Mouse (Mus musculus) limb, embryonic 11.5 days (tissue): ENCODE results near the gene Npas3. TPM values are rescaled to one million over a fixed set of nuclear protein-coding genes. Genes with fewer than 3 reads are reported as not detected.

Source experiments
- ATAC-seq: fragments of 200-750 bp; cut with Nextera tagmentation; 2 replicates; pipeline ENCODE4 v1.8.0; 2017; ENCODE audit warnings: low read depth; ENCODE audit not compliant: insufficient number of reproducible peaks, low FRiP score, low TSS enrichment
- DNase-seq: peaks from one replicate; pipeline ENCODE4 v3.0.0-alpha.2; 2015; ENCODE audit warnings: low spot score
- H3K27ac ChIP-seq: fragments of 300-500 bp; sonication (generic); replicated peaks from 2 replicates; pipeline ENCODE4 v1.5.1; 2014; ENCODE audit warnings: low read depth, mild to moderate bottlenecking, low read length
- H3K27me3 ChIP-seq: fragments of 300-500 bp; sonication (generic); 2 replicates; pipeline ENCODE4 v1.6.1; 2014; ENCODE audit warnings: mild to moderate bottlenecking, low read length, mixed read lengths; ENCODE audit not compliant: control insufficient read depth, insufficient read depth
- H3K36me3 ChIP-seq: fragments of 300-500 bp; sonication (generic); 2 replicates; pipeline ENCODE4 v1.6.1; 2014; ENCODE audit warnings: mild to moderate bottlenecking, low read length, moderate library complexity, mixed read lengths; ENCODE audit not compliant: control insufficient read depth, insufficient read depth
- H3K4me1 ChIP-seq: fragments of 300-500 bp; sonication (generic); 2 replicates; pipeline ENCODE4 v1.6.1; 2014; ENCODE audit warnings: low read length, mixed read lengths; ENCODE audit not compliant: control insufficient read depth, insufficient read depth
- H3K4me2 ChIP-seq: fragments of 300-500 bp; sonication (generic); 2 replicates; pipeline ENCODE4 v1.6.1; 2014; ENCODE audit warnings: low read depth, mild to moderate bottlenecking, moderate library complexity; ENCODE audit not compliant: severe bottlenecking
- H3K4me3 ChIP-seq: fragments of 300-500 bp; sonication (generic); 2 replicates; pipeline ENCODE4 v1.5.1; 2014; ENCODE audit warnings: low read depth, low read length
- H3K9ac ChIP-seq: fragments of 300-500 bp; sonication (generic); 2 replicates; pipeline ENCODE4 v1.6.1; 2014; ENCODE audit warnings: mild to moderate bottlenecking, low read length
- H3K9me3 ChIP-seq: fragments of 300-500 bp; sonication (generic); 2 replicates; pipeline ENCODE4 v1.6.1; 2016; ENCODE audit warnings: low read length; ENCODE audit not compliant: control insufficient read depth
- WGBS: fragments of 180-500 bp; shearing (Covaris S2); extraction: QIAGEN DNeasy Blood & Tissue Kit; methylation state at CpG from one replicate; pipeline ENCODE4 v1.1.7; 2014; 5-methylcytosine and 5-hydroxymethylcytosine counted together
- polyA plus RNA-seq: library from polyadenylated mRNA; unstranded; fragments of >200 nt; fragmentation: Nextera tagmentation; extraction: Ambion mirVana; gene quantifications from 2 replicates; pipeline ENCODE4 v1.2.1, GENCODE M21; 2014

Npas3 gene
- polyA plus RNA-seq, 1 experiment from 2014 or later: 2.3 TPM

DNA sequence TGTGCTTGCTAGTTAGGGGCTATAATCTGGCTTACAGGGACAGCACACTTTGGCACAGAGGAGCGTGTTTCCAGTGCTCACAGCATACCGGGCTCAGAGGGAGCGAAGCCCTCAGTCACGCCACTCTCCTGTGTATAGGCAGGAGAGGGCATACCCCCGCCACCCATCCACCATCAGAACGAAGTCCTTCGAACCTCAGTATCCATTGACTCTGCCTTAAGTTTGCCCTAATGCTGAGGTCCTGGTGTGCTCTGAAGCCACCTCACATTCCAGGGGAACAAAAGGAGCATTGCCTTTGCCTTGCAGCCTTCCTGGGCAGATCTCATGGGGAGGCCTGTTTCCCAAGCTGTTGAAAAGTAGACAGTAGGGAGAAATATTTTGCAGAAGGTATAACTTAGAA lies 673.7 kb downstream of the Npas3 start:
- H3K27me3 ChIP-seq: no peaks in the 10 kb centered on the region
- H3K4me3 ChIP-seq: no peak overlapping the region
- no peak for ATAC-seq
- no peaks in the 10 kb centered on the region for H3K36me3 ChIP-seq
- H3K9me3 ChIP-seq: no peaks in the 10 kb centered on the region
- no peak overlapping the region for H3K4me2 ChIP-seq
- no peak overlapping the region for H3K9ac ChIP-seq
- no peak overlapping the region for H3K27ac ChIP-seq
- no peak for DNase-seq
- peaks cover 4% of the 10 kb centered on the region; the same call in 1 of the 2 replicates for H3K4me1 ChIP-seq
- 90% methylated on average over 7 of the region's 7 CpGs for WGBS

DNA sequence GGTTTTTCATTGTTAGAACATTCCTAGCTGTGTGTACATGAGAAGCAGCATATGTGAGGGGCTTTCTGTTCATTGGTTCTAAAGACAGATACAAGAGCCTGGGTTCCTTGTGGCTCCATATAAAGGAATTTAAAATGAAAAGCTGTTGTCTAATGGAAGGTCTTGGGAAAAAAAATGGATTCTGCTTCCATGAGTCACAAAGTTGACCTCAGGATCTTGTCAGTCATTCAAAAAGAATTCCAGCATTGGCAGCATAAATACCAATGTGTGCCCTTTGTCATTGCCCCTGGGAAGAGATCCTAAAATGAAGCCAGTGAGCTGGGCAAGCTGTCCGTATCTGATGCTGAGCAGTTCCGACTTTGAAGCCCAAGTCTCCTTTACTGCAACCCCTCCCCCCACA lies 700.3 kb downstream of the Npas3 start:
- no peak overlapping the region for H3K9ac ChIP-seq
- 84% methylated on average over 2 of the region's 2 CpGs for WGBS
- no peak overlapping the region for H3K27ac ChIP-seq
- ATAC-seq (no peak), DNase-seq (no peak)
- H3K4me3 ChIP-seq: no peak overlapping the region
- no peak overlapping the region for H3K4me2 ChIP-seq
- no peaks in the 10 kb centered on the region for H3K9me3 ChIP-seq
- H3K36me3 ChIP-seq: no peaks in the 10 kb centered on the region
- no peaks in the 10 kb centered on the region for H3K4me1 ChIP-seq
- no peaks in the 10 kb centered on the region for H3K27me3 ChIP-seq

DNA sequence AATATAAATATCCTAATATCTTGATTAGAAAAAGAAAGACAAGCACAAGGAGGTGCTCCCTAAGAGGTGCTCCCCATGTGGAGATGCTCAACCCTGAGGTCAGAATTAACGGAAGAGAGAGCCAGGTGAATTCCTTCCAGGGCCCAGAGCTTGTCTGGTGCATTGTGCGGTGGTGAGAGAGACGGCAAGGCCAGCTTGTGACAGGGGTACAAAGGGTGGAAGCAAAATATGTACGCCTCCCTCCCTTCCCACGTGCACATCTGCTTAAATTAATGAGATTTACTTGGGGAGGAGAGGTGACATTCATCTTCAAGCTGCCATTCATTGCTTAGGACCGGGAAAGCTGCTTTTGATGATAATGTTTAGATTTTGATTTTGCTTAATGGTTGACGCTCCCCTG lies 713.5 kb downstream of the Npas3 start:
- H3K27me3 ChIP-seq: no peaks in the 10 kb centered on the region
- no peak overlapping the region for H3K9ac ChIP-seq
- H3K9me3 ChIP-seq: no peaks in the 10 kb centered on the region
- H3K4me1 ChIP-seq: no peaks in the 10 kb centered on the region
- H3K4me2 ChIP-seq: no peak overlapping the region
- 75% methylated on average over 7 of the region's 7 CpGs for WGBS
- H3K36me3 ChIP-seq: no peaks in the 10 kb centered on the region
- DNase-seq (no peak), ATAC-seq (no peak)
- no peak overlapping the region for H3K27ac ChIP-seq
- H3K4me3 ChIP-seq: no peak overlapping the region

- H3K27me3 ChIP-seq: no peaks in the 10 kb centered on the region
- DNase-seq (no peak), ATAC-seq (no peak)
- H3K9me3 ChIP-seq: no peaks in the 10 kb centered on the region
- H3K4me3 ChIP-seq: no peak overlapping the region
- no peak overlapping the region for H3K27ac ChIP-seq
- H3K36me3 ChIP-seq: no peaks in the 10 kb centered on the region
- no peak overlapping the region for H3K4me2 ChIP-seq
- no peaks in the 10 kb centered on the region for H3K4me1 ChIP-seq
- 92% methylated on average over 5 of the region's 5 CpGs for WGBS
- H3K9ac ChIP-seq: no peak overlapping the region
These were observed 715.1 kb downstream of the Npas3 start for GRCm38 (mm10) chr12:53963534-53963933.

DNA sequence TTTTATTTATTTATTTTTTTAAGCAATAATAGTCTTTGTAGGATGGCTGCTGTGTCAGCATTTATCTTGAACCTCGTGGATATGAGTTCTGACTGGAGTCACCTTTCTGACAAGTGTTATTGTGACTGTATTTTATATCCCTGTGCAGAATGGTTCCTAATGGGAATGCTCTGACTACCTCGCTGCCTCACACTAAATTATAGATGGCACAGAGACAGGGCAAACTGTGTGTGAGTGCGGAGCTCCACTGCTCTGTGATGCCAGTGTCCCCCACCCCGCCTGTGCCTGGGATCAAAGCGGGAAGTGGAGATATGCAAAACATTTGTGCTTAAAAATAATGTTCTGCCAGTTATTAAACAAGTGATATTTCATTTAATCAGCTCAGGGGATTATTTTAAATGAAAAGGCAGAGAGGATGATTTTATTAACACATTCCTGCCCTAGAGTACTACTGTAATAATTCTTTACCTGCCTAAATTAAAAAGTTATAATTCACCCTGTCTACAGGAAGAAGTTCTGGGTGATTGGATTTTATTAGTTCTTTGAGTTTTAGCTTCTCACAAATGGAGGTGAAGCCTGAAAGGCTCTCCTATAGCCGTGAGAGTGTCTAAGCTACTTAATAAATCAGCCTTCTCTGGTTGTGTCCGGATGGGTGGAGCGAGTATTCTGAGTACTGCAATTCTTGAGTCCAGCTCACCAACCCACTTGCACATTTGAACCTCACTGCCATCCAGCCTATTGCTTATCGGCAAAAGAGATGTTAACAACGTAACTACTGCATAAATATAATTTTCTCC lies 721.1 kb downstream of the Npas3 start:
- Histone ChIP-seq H3K4me1 (no peaks in the 10 kb centered on the region), H3K9me3 (no peaks in the 10 kb centered on the region), H3K36me3 (no peaks in the 10 kb centered on the region), H3K4me2 (no peak overlapping the region), H3K27me3 (no peaks in the 10 kb centered on the region), H3K9ac (no peak overlapping the region), H3K4me3 (no peak overlapping the region), H3K27ac (no peak overlapping the region)
- ATAC-seq: no peak
- no peak for DNase-seq
- WGBS: 79% methylated on average over 10 of the region's 10 CpGs

GRCm38 (mm10) chr12:53970721-53971120 lies 722.2 kb downstream of the Npas3 start:
- Histone ChIP-seq H3K9me3 (no peaks in the 10 kb centered on the region), H3K4me3 (no peak overlapping the region), H3K4me1 (no peaks in the 10 kb centered on the region), H3K27me3 (no peaks in the 10 kb centered on the region), H3K9ac (no peak overlapping the region), H3K4me2 (no peak overlapping the region), H3K36me3 (no peaks in the 10 kb centered on the region), H3K27ac (no peak overlapping the region)
- ATAC-seq (no peak), DNase-seq (no peak)
- WGBS: 91% methylated on average over 7 of the region's 7 CpGs

DNA sequence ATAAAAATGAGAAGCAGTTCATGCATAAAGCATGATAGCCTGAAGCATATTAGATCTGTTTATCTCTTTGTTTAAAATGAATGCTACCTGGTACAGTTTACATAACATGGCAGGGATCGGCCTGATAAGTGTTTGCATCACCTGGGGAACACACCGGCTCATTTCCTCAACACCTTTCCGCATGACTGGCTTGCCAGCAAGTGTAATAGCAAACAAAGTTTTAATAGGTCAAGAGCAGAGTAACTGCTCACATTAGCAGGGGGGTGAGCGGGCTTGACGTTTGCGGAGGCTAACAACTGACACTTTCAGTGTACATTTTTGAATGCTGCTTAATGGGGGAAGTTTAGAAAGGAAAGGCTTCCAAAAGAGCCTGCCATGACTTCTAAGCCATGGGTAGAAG lies 724.9 kb downstream of the Npas3 start:
- H3K9me3 ChIP-seq: no peaks in the 10 kb centered on the region
- DNase-seq (no peak), ATAC-seq (no peak)
- H3K4me1 ChIP-seq: no peaks in the 10 kb centered on the region
- no peak overlapping the region for H3K9ac ChIP-seq
- no peak overlapping the region for H3K4me3 ChIP-seq
- WGBS: 78% methylated on average over 6 of the region's 6 CpGs
- no peaks in the 10 kb centered on the region for H3K27me3 ChIP-seq
- no peak overlapping the region for H3K27ac ChIP-seq
- no peaks in the 10 kb centered on the region for H3K36me3 ChIP-seq
- no peak overlapping the region for H3K4me2 ChIP-seq

DNA sequence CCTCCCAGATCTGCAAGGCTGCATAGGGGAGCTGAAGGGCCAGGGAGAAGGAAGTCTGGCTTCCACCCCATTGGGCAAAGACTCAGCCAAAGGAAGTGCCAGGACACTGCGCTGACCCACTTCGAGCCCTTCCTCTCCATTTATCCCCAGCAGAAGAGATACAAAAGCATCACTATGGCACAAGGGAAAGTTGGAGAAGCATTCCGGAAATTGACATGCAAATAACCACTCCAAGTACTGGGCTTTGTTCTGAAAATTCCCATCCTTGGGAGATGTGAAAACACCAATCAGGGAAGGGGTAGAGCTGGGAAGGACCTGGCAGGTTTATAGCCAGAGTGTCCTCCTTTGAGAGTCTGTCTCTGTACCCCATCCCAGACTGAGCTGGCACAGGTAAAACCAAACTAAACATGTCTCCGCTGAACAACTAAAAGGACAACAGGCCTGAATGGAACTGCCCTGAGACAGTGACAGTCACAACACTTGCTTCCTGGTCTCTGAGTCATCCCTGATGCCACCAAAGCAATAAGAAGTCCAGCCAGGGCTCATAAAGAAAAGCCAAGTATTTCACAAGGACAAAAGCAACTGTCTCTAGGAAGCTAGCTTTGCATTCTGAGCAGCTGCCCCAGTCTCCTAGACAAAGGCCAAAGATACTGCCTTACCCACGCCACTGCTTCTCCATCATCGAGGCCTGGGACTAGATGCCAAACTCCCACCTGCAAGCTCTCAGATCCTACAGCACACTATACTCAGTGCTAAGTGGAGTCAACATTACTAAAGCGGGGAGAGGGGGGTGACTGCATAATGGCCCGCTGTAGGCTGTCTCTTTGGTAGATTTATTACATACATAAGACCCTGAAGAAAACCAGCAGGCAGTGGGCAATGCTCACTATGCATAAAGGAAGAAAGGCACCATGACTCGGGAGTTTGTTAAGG lies 733.4 kb downstream of the Npas3 start:
- Histone ChIP-seq H3K27ac (no peak overlapping the region), H3K36me3 (no peaks in the 10 kb centered on the region), H3K4me1 (no peaks in the 10 kb centered on the region), H3K4me2 (no peak overlapping the region), H3K4me3 (no peak overlapping the region), H3K27me3 (no peaks in the 10 kb centered on the region), H3K9ac (no peak overlapping the region), H3K9me3 (no peaks in the 10 kb centered on the region)
- ATAC-seq: no peak
- 77% methylated on average over 9 of the region's 9 CpGs for WGBS
- DNase-seq: no peak
